Mouse (Mus musculus) adrenal gland, postnatal 36 days (tissue): ENCODE results near the gene Pgm3. TPM values are rescaled to one million over a fixed set of nuclear protein-coding genes. Genes with fewer than 3 reads are reported as not detected.
"Not testable (repeated sequence)": the region's sequence is repeated elsewhere in the genome, so short reads cannot be mapped to it uniquely, and the experiment has no call there.

ENCODE experiments used
- DNase-seq, 2 experiments: peaks; one replicate each; pipeline ENCODE4 v3.0.0; 2021; ENCODE audit warnings: mixed read lengths in 1 of 2
- long read RNA-seq, 2 experiments: library from polyadenylated mRNA; stranded (forward); transcript quantifications; one replicate each; pipeline ENCODE4 v2.0.0; 2021; ENCODE audit warnings: borderline sequencing depth in 2 of 2
- total RNA-seq, 2 experiments: library from RNA; stranded (reverse); gene quantifications; 2 replicates each; pipeline ENCODE4 v1.2.3; 2021

Gene Pgm3
- 10 to 100 TPM; 27.8 to 46.9 TPM for total RNA-seq
- long read RNA-seq, experiment 1, transcript Pgm3-201 (13 exons, 2,666 nt): major isoform, 73 of 77 reads
- long read RNA-seq, experiment 1, partial matches to known transcripts: 2 of 77 reads
- long read RNA-seq, experiment 1, other reads (novel, unspliced or antisense): 2 of 77 reads
- long read RNA-seq, experiment 2, partial matches to known transcripts: 0 of 5 reads
- long read RNA-seq, experiment 2, other reads (novel, unspliced or antisense): 2 of 5 reads

DNA sequence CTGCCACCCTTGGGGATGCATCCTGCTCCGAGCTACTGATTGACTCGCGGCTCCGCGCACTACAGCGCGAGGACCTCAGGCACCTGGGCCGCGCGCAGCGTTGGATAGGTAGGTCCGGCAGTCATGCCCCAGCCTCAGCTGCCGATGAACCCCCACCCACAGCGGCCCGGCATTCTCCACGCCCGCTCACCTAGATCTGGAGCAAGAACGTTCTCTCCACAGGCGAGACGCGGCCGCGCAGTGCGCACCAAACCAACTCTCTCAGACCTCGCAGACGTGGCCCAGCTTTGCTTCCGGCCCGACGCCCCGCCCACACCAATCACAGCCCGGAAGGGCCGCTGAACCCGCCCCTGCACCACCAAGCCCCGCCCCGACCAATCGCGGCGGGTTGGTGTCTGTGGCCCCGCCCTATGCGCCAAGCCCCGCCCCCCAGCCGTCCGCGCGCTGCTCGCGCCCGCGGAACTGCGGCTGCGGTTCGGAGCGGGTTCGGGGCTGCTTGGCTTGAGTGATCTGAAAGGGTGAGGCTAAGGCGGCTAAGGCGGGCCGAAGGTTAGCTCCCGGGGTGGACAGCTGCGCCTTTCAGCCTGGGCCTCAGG is at the start of gene Pgm3, which contains the start of gene Rwdd2a:
Gene Pgm3 (minus strand): TSS at position 303 of the 596 bp plus-strand sequence.
Gene Rwdd2a (plus strand): TSS at position 452 of the 596 bp plus-strand sequence.
- DNase-seq: peak; percentile 98 to 99

DNA sequence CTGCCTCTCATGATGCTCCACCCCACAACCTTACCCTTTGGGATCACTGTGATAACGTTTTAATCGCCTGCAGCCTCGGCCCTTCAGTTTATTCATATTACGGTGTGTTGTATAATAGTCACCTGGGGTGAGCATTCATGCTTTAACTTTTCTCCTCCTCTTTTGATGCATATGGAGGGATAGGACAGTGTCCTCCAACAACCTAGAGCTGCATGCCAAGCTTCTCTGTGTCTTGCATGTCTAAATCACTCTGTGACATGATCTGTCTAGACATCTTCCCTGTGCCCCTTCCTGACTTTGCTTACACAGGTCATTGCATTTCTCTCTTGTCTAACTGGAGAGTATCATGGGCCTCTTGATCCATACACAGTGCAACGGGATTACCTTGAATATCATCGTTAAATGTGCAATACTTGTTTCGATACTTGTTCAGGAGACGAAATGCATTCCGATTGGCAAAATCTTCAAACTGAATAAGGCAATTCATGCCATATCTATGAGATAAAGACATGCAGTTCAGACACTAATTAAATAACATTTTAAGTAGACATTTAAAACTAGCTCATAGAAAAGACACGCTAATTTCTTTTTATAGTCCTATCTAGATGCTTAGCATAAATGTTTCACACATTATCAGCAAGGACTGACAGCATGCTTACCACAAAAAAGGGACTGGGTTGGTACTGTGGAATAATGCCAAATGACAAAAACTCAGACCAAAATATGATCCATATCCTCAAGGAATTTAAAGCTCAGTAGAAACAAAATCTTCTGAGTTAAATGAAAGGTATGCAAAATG is 47.9 kb upstream of the Pgm3 start:
- no peak for DNase-seq

DNA sequence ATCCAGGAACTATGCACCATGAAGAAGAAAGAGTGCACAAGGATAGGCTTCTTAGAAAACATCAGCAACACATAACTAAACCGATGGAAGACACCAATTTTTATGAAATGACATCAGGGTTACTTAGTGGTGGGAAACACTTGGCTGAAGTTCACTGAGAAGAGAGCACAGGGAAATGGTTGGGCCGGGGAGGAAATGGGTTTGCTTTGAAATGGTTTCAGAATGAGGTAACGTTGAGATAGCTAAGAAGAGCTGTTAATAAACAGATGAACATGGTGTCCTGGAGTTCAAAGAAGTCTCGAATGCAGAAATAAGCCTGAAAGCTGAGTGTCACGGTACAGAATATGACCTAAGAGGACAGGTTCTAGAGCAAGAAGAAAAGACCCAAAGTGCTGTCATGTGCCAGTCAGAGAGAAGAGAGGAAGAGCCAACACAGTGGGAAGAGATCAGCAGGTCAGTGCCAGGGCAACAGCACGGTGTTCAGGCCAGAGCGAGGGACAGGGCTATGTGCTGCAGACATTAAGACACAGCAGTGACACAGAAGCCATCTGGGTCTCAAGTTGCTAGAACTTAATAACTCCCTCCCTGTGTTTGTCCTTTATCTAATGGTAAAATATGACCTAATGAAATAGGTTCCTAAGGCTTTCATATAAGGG is 46.3 kb upstream of the Pgm3 start:
- no peak for DNase-seq

DNA sequence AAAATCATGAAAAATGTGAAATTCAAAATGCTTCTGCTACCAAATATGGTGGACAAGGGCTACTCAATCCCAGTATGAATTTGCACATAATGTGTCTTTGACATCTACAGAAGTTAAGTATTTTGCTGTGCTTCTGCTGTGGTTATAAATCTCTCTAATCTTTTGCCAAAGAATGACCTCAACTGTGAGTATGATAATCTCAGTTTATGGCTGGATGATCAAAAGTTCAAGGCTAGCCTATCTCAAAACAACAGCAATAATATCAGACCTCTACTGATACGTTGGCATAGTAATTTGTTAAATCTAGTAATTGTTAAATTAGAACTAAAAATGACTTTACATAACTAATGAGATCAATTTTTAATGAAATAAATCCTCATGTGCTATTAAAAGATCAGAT is 44.1 kb upstream of the Pgm3 start:
- no peak for DNase-seq

DNA sequence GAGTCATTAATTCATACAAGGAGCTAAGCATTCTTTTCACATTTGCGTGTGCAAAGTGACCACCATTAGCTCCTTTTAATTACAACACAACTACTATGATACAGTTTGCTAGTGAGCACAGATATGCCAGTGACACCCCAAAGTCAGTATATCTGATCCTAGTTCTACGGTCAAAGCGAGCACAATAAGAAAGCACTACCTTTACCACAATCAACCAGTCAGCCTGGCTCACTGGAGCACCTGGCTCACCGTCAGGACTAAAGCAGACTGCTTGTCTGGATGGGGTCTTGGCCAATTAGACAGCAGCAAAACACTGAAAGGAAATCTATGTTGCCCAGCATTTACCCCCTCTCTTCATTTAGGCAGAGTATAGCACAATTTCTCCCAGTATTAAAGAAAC is 40.4 kb upstream of the Pgm3 start:
- DNase-seq: no peak

DNA sequence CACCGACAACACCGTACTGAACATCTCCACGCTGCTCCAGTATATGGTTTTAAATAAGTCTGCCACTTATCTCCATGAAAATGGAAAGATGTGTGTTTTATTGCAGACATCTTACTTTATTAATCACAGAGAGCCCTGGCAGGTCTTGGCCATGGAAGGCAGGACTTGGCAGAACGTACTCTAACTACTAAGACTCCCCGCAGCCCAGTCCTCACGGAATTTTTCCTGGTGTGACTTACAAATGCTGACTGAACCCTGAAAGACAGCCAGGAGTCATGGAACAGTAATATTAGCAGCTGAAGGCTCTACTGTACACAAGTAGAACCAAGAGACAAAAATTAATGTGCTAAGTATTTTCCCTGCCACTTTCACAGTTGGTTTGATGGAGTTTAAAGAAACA is 34.1 kb upstream of the Pgm3 start:
- no peak for DNase-seq

DNA sequence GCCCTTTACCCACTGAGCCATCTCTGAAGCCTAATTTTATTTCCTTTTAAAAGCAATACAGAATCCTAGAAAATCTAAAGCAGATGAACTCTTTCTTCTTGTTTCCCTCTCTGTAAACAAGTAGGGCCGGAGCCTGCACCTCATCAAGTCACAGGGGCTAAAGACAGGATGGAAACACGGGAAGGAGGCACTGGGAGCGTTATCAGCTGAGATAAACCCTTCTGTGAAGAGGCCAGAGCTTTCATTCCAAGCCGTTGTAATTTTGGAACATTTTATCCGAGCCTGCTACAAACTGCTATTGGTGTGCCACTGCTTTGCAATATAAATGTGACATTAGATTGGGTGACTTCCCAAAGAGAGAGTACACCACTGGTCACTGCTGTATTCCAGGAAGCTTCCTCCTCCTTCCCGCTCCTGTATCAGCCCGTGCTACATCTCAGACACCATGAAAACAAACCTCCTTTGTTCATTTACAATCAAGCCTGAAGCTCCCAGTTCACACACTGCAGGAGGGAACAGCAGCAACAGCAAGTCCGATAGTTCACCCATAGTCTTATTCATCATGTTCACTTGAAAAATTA is 28.2 kb upstream of the Pgm3 start:
- DNase-seq: no peak

DNA sequence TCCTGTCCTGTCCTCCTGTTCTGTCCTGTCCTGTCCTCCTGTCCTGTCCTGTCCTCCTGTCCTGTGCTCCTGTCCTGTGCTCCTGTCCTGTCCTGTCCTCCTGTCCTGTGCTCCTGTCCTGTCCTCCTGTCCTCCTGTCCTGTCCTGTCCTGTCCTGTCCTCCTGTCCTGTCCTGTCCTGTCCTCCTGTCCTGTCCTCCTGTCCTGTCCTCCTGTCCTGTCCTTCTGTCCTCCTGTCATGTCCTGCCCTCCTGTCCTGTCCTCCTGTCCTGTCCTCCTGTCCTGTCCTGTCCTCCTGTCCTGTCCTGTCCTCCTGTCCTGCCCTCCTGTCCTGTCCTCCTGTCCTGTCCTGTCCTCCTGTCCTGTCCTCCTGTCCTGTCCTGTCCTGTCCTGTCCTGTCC is 25.3 kb upstream of the Pgm3 start:
- not testable (repeated sequence) for DNase-seq

DNA sequence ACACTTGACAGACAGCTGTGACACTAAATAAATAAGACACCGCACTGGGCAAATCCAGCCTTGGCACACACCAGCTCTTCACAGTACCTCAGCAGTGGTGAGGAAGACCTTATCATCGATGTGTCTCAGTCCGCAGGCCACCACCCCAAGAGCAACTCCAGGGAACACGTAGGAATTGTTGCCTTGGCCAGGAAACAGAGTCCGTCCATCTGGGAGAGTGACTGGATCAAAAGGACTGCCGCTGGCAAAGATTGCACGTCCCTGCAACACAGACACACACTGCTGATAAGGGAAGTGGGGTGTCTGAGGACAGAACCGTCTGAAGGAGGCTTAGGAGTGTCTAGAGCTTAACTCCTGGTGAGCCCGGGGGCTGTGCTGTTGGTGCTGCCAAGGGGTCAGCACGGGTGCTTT is 22.7 kb upstream of the Pgm3 start:
- DNase-seq: not testable (repeated sequence)

DNA sequence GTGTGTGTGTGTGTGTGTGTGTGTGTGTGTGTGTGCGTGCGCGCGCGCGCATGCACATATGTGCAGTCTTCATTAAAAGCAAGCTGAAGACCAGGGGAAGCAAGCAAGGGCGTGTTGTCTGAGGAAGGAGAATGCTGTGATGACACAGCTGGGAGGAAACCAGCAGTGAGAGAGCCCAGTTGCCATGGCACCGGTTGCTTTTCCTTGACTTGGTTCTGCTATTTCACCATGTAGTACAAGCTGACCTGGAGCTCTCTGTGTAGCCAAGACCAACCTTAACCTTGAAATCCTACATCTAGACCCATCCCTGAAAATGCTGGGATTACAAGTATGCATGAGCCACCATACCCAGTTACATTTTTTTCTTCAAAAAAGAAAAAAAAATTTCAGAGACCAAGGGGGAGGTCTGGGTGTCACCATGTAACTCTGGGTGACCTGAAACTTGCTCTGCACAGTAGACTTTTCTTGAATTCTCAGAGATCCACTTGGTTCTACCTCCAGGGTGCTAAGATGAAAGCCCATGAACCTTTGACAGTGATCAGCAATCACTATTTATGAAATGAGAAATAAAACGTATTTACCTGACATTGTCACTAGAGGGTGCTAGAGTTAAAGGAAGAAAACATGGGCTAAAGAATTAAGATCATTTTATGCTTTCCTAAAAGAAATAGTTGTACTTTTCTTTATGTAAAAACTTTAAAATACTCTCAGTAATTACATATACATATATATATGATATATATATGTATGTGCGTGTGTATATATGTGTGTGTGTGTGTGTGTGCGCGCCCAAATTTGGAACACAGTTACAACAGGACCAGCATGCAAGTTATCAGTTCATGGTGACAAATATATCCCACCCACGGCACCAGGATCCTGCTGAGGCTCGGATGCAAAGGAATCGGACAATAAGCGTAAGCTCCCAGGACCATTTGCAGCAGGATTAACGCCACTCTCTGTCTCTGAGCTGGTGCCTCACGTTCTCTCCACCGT is 21.3 kb upstream of the Pgm3 start:
- peak; percentile 44 to 57 for DNase-seq

DNA sequence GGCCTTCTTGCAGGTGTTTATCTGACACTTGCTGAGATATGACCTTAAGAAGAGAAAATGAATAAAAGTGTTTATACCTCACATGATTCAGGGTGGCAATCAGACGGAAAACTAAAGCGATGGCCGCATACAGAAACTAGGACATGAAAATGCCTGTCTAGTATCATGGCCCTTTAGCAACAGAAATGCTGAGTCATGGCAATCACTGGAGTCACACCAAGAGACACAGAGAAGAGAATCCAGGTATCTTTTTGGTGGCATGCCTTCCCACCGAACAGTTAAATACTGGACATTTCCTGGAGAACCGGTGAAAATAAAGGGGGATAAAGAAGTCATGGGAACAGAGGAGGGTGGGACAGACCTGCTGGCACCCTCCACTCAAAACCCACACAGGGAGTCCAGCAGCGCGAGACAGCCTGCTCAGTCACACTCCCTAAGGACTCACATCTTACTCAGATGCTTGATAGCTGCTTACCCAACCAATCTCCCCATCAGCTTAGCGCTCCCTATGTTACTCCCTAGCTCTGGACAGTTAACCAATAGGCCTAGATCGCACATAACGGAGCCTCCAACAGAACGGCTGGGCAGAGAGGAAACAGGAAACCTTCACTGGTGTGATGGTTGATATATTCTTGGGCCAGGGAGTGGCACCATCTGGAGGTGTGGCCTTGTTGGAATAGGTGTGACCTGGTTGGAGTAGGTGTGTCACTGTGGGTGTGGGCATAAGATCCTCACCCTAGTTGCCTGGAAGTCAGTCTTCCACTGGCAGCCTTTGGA is 15.6 kb upstream of the Pgm3 start:
- DNase-seq: no peak

DNA sequence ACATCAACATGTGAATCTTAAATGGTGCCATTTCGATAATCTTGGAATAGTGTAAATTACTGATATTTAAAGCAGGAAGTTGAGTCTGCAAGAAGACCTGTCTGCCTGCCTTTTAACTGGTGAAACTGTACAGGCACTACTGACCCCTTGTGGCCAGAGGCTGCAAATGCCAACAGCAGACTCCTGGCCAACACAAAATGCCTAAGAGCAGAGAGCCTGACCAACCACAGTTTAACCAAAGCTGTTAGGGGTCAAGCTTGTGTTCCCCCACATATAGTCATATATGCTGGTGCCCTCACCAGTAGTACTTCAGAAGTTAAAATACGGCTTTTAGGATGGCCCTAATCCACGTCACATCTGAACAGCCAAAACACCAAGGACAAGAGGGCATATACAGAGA is 12.1 kb upstream of the Pgm3 start:
- peak; percentile 76 to 80 for DNase-seq

DNA sequence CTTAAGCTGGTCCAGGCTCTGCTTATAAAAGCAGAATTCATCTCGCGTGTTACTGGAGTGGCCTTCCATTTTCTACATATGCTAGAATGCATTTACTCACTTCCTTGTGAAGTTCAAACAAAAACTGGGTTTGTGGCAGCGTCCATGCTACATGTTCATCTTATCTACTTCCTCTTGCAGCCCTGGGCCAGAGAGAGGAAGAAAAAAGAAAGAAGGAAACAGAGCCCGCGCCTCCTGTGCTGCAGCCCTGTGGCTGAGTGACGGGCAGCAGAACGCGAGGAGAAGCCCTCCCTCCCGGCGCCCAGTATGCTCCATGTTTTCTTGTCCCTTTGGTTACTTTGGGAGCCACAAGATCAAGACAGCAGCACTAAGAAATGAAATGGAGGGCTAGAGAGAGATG is 8.0 kb upstream of the Pgm3 start:
- no peak for DNase-seq

DNA sequence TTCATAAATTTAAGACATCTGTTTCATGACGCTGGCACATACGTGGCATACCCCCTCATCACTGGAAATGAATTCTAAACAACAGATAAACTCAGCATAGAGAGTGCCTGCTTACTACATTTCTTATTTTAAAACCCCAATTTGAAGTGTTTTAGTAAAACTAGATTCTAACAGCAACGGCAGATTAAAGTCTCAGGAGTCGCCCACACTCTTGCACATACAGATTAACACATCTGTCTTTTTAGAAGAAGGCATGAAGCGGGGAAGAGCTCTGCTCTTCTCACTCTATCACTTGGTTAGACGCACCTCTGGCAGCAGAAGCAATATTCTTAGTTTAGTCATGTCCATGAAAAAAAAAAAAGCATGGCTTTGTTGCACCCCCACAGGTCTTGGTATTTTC is 3.5 kb upstream of the Pgm3 start:
- no peak for DNase-seq

DNA sequence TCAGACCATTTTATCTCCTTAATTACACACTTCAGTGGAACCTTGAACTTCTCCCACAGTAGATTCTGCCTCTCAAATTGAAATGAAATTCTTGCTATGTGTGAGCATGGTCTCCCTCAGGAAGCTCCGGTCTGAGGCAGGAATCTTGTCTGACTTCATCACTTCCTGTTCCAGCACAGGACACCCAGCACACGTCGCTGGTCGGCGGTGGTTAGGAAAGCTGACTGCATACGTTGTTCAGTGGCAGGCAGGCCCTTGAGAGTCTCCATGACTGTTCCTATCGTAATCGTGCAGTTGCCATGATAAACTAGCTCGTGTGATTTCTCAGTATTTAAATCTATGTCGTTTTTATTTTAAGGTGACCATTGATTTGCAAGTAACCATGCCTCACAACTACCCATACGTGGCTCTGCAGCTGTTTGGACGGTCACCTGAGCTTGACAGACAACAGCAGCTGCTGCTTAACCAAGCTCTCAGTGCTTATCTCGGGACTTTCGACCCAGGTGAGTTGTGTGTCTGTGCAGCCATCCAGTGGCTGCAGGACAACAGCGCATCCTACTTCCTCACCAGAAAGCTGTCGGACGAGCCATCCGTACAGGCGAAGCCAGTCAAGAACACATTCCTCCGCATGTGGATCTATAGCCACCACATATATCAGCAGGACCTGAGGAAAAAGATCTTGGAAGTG is 2.1 kb upstream of the Pgm3 start:
- DNase-seq: no peak

DNA sequence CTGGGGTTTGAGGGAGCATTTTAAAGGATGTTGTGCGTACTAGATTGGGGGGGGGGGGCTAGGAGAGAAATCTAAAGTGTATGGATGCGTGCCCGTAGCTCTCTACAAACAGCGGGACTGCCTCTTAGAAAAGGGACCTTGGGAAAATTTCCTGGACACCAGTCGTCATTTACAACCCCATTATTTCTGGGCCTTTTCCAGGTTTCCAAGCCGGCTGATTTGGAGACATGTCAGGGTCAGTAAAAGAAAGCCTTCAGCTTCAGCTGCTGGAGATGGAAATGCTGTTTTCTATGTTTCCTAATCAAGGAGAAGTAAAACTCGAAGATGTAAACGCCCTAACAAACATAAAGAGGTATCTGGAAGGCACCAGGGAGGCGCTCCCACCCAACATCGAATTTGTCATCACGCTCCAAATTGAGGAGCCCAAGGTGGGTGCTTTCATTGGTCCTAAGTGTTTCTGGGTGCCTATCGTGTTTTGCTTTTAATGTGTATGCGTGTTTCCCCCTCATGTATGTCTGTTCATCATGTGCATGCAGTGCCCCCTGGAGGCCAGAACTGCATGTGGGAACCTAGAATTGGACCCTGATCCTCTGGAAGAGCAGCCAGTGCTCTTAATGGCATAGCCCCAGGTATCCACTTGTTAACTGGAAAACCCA is 1.1 kb upstream of the Pgm3 start:
- peak; percentile 82 to 87 for DNase-seq

DNA sequence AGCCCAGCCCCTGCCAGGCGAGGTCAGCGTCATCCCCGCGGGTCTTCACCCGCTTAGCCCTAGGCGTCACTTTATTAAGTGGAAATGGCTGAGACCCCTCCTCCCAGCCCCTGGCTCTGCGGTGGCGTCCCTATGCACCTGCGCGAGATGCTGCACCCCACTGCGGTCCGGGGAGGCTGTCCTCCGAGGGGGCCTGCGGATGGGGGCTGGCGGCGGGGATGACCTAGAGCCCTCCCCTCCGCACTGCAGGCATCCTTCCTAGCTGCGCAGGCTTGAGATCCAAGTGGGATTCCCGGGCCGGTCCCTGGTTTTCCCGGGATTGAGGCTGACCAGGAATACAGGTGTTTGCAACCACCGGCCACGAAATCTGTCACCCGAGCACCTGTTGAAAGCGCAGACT is 554 bp upstream of the Pgm3 start:
- peak in 1 of 2 experiments; percentile 57 for DNase-seq

DNA sequence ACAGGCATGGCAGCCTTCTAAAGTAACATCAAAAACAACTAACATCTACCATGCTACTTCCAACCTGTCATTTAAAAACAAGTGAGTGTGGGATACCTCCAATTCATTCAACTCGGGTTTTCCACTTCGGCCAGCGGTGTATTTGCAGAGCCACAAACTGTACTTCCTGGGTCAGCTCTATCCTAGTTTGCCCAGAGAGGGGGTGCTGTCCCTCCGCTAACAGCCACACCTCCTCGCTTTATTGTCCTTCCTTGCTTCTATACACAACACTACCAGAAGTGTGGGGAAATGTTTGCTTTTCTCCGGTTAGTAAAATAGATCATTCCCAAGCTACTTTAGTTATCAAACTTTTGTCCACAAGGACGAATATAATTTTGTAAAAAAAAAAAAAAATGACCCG is 696 bp downstream of the Pgm3 start:
- DNase-seq: no peak

DNA sequence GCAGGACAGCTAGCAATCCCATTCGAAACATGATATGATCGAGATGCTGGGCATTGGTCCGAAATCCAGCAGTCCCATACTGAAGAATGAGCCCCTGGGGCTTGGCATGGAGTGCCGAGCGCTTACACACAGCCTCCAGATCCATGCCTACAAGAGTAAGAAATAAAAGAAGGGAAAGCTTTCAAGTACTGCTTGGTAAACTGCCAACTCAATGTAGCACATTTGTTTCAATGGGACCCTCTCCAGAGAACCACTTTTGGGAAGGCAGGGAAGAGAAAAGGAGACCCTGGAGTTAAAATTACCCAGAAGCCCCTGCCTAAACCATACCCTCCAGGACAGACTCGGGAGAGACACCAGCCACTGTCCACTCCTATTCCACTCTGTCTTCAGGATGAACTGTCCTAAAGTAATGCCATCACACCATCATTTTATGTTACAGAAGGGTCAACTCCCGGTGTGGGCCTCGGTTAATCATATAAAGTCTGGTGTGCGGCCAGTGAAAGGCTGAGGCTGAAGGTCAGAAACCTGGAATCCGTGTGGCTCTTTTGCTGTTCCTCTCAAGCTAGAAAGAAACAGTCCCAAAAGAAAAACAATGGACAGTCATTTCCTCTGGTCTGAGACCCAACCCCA is 1.3 kb downstream of the Pgm3 start:
- DNase-seq: no peak
